24 mouse cellular contexts compared by ENCODE assay signal in genomic region chr1:36038769-36039168, GRCm38 (mm10). TPM values are rescaled to one million over a fixed set of nuclear protein-coding genes. Genes with fewer than 3 reads are reported as not detected.
A peak's percentile ranks its signal among the peaks of the same experiment; 100 is the strongest.
DNase-seq lines count a peak whose midpoint lies in the region; ATAC-seq lines count a peak whose summit lies in the region.
"Had no signal": no experiment of that assay in that cellular context is flagged by ENCODE, and none has a peak within 500 bp of the region (broad histone marks: within the 10 kb centered on the region; RNA-seq: fewer than 3 reads in every experiment).

No protein-coding gene starts in this region.

- H3K9me3 ChIP-seq in forebrain, embryonic 13.5 days (replicated peaks) = no peaks in the 10 kb centered on the region
- H3K9me3 ChIP-seq in forebrain, embryonic 15.5 days = no peaks in the 10 kb centered on the region
- no peaks in the 10 kb centered on the region for H3K9me3 ChIP-seq in intestine, embryonic 14.5 days (ENCODE audit: control insufficient read depth, low read length)
- H3K9me3 ChIP-seq in intestine, embryonic 16.5 days (ENCODE audit: control insufficient read depth, low read length) = no peaks in the 10 kb centered on the region
- H3K9me3 ChIP-seq: heart, embryonic 15.5 days; lung, embryonic 15.5 days had no signal

- peak; percentile 28 for DNase-seq in intestine, embryonic 14.5 days (ENCODE audit: low spot score)
- peak; percentile 50 for DNase-seq in R1 (ENCODE audit: low read depth, low spot score)
- peak; percentile 44 for DNase-seq in lung, postnatal 10 days
- no peak for DNase-seq in left cerebral cortex, postnatal 10 days (ENCODE audit: extremely low spot score in 1 of 2, low spot score in 2 of 2)
- DNase-seq in left cerebral cortex, postnatal 14 days (ENCODE audit: low spot score in 2 of 2) = no peak
- DNase-seq: adrenal gland, adult 8-10 months; cerebellum, adult 8-10 months; cerebellum, postnatal 36 days; gastrocnemius, postnatal 14 days; heart, postnatal 4 days; kidney, adult 9 months; kidney, postnatal 14 days; layer of hippocampus, postnatal 36 days; liver, embryonic 13.5 days; thymus, adult 18-20 months; thymus, postnatal 36 days had no signal

- H3K4me2 ChIP-seq in forebrain, embryonic 13.5 days = no peak overlapping the region
- H3K4me2 ChIP-seq in forebrain, embryonic 15.5 days (replicated peaks) = no peak overlapping the region
- H3K4me2 ChIP-seq in intestine, embryonic 14.5 days (ENCODE audit: low read length) = no peak overlapping the region
- H3K4me2 ChIP-seq in intestine, embryonic 16.5 days (ENCODE audit: low read depth, low read length) = no peak overlapping the region
- H3K4me2 ChIP-seq: heart, embryonic 15.5 days; hindbrain, embryonic 14.5 days; liver, embryonic 13.5 days; lung, embryonic 15.5 days had no signal

- H3K4me3 ChIP-seq in forebrain, embryonic 13.5 days = no peak overlapping the region
- no peak overlapping the region for H3K4me3 ChIP-seq in forebrain, embryonic 15.5 days
- no peak overlapping the region for H3K4me3 ChIP-seq in intestine, embryonic 14.5 days (ENCODE audit: low read depth, low read length)
- no peak overlapping the region for H3K4me3 ChIP-seq in intestine, embryonic 16.5 days (ENCODE audit: low read length)
- H3K4me3 ChIP-seq: heart, embryonic 15.5 days; liver, embryonic 13.5 days; lung, embryonic 15.5 days had no signal

- H3K27ac ChIP-seq in forebrain, embryonic 13.5 days = no peak overlapping the region
- H3K27ac ChIP-seq in forebrain, embryonic 15.5 days (replicated peaks) = no peak overlapping the region
- H3K27ac ChIP-seq in intestine, embryonic 14.5 days (ENCODE audit: low read depth) = no peak overlapping the region
- H3K27ac ChIP-seq in intestine, embryonic 16.5 days (ENCODE audit: low read length) = no peak overlapping the region
- H3K27ac ChIP-seq: heart, embryonic 15.5 days; hindbrain, embryonic 14.5 days; liver, embryonic 13.5 days; lung, embryonic 15.5 days had no signal

- WGBS in forebrain, embryonic 13.5 days = 92% methylated on average over 8 of the region's 8 CpGs
- 86% methylated on average over 8 of the region's 8 CpGs for WGBS in forebrain, embryonic 15.5 days
- WGBS in intestine, embryonic 14.5 days = 84% methylated on average over 8 of the region's 8 CpGs
- WGBS in intestine, embryonic 16.5 days = 89% methylated on average over 8 of the region's 8 CpGs

- intact Hi-C loops in left cerebral cortex, postnatal 10 days (cut with DNase I) = no loop called here
- intact Hi-C loops in left cerebral cortex, postnatal 14 days (cut with DNase I) = no loop called here

- H3K9ac ChIP-seq in forebrain, embryonic 13.5 days = no peak overlapping the region
- H3K9ac ChIP-seq in forebrain, embryonic 15.5 days (replicated peaks) = no peak overlapping the region
- H3K9ac ChIP-seq in intestine, embryonic 14.5 days (ENCODE audit: low read length) = no peak overlapping the region
- H3K9ac ChIP-seq in intestine, embryonic 16.5 days (ENCODE audit: low read depth, low read length) = no peak overlapping the region
- H3K9ac ChIP-seq: heart, embryonic 15.5 days; hindbrain, embryonic 14.5 days; liver, embryonic 13.5 days; lung, embryonic 15.5 days had no signal

- ATAC-seq in forebrain, embryonic 13.5 days = 0 out of 2 replicates have a peak, but pooled peaks have one; percentile 19
- ATAC-seq in forebrain, embryonic 15.5 days (replicated peaks) = no peak
- ATAC-seq in intestine, embryonic 14.5 days (replicated peaks; ENCODE audit: low FRiP score, low TSS enrichment, low read depth) = no peak
- no peak for ATAC-seq in intestine, embryonic 16.5 days
- ATAC-seq: CD4-positive, CD25-positive, alpha-beta regulatory T cell, adult 4 months; inflammation-experienced regulatory T-cells, adult 6 months had no signal

- no peaks in the 10 kb centered on the region for H3K27me3 ChIP-seq in forebrain, embryonic 13.5 days
- no peaks in the 10 kb centered on the region for H3K27me3 ChIP-seq in forebrain, embryonic 15.5 days
- no peaks in the 10 kb centered on the region for H3K27me3 ChIP-seq in intestine, embryonic 14.5 days (replicated peaks; ENCODE audit: control insufficient read depth, insufficient read depth, low read length)
- no peaks in the 10 kb centered on the region for H3K27me3 ChIP-seq in intestine, embryonic 16.5 days (replicated peaks; ENCODE audit: control insufficient read depth, insufficient read depth, low read length)
- H3K27me3 ChIP-seq: heart, embryonic 15.5 days; liver, embryonic 13.5 days; lung, embryonic 15.5 days had no signal

- H3K4me1 ChIP-seq in forebrain, embryonic 13.5 days = no peaks in the 10 kb centered on the region
- no peaks in the 10 kb centered on the region for H3K4me1 ChIP-seq in forebrain, embryonic 15.5 days
- no peaks in the 10 kb centered on the region for H3K4me1 ChIP-seq in intestine, embryonic 14.5 days (replicated peaks; ENCODE audit: control insufficient read depth, insufficient read depth, low read length)
- no peaks in the 10 kb centered on the region for H3K4me1 ChIP-seq in intestine, embryonic 16.5 days (ENCODE audit: control insufficient read depth, insufficient read depth, low read length)
- H3K4me1 ChIP-seq: liver, embryonic 13.5 days; lung, embryonic 15.5 days had no signal

- H3K36me3 ChIP-seq in forebrain, embryonic 13.5 days (ENCODE audit: poor library complexity, severe bottlenecking) = no peaks in the 10 kb centered on the region
- H3K36me3 ChIP-seq in forebrain, embryonic 15.5 days = no peaks in the 10 kb centered on the region
- H3K36me3 ChIP-seq in intestine, embryonic 14.5 days (ENCODE audit: control insufficient read depth, insufficient read depth, low read length) = no peaks in the 10 kb centered on the region
- H3K36me3 ChIP-seq in intestine, embryonic 16.5 days (ENCODE audit: control insufficient read depth, insufficient read depth, low read length) = no peaks in the 10 kb centered on the region
- H3K36me3 ChIP-seq: heart, embryonic 15.5 days; liver, embryonic 13.5 days; lung, embryonic 15.5 days had no signal

RNA-seq across cellular contexts. Expression of gene Hs6st1, which starts 29.4 kb away (rescaled TPM):
- 5.2 and 5.4 TPM in 2 replicates for polyA plus RNA-seq in forebrain, embryonic 13.5 days (2015; fragmentation: Nextera tagmentation; extraction: Ambion mirVana)
- polyA plus RNA-seq in forebrain, embryonic 15.5 days (2015; fragmentation: Nextera tagmentation; extraction: Ambion mirVana) = 9.7 and 16.5 TPM in 2 replicates
- polyA plus RNA-seq in intestine, embryonic 14.5 days (2014; fragmentation: Nextera tagmentation; extraction: Ambion mirVana) = 8.3 and 8.5 TPM in 2 replicates
- 3.7 and 4.3 TPM in 2 replicates for polyA plus RNA-seq in intestine, embryonic 16.5 days (2015; fragmentation: Nextera tagmentation; extraction: Ambion mirVana)
- total RNA-seq in left cerebral cortex, postnatal 10 days (2021) = 10 to 100 TPM; 87.9 to 89.2 TPM
- total RNA-seq in left cerebral cortex, postnatal 14 days (2021) = 10 to 100 TPM; 73.1 to 77.7 TPM

Comparison
In these comparisons a context has a peak if more than half of its experiments do, and no peak if none do; other contexts are left out.
1. DNase-seq: peak in intestine, embryonic 14.5 days (single experiment), R1 (single experiment) and lung, postnatal 10 days (single experiment); none in left cerebral cortex, postnatal 10 days (0 of 2) and left cerebral cortex, postnatal 14 days (0 of 2).